Mouse (Mus musculus) liver, embryonic 13.5 days (tissue): ENCODE data around the gene Id3. TPM values are rescaled to one million over a fixed set of nuclear protein-coding genes. Genes with fewer than 3 reads are reported as not detected.

Experiments used
- polyA plus RNA-seq: library from polyadenylated mRNA; unstranded; fragments of >200 nt; fragmentation: Nextera tagmentation; extraction: Ambion mirVana; gene quantifications from 2 replicates; pipeline ENCODE4 v1.2.1, GENCODE M21; 2015

Id3 gene
- polyA plus RNA-seq, 1 experiment from 2014 or later: 51.3 TPM

Other genes with a start within 250 kb of the Id3 start
- 2.5 and 3.0 TPM in 2 replicates for gene Cnr2, start 248.1 kb upstream of the Id3 start, polyA plus RNA-seq
- 18.1 and 21.4 TPM in 2 replicates for gene Fuca1, start 222.8 kb upstream of the Id3 start, polyA plus RNA-seq
- gene Hmgcl, start 197.0 kb upstream of the Id3 start, polyA plus RNA-seq: 71.9 and 73.5 TPM in 2 replicates
- gene Gale, start 179.8 kb upstream of the Id3 start, polyA plus RNA-seq: 35.6 and 35.7 TPM in 2 replicates
- 48.9 and 49.7 TPM in 2 replicates for gene Lypla2, start 170.9 kb upstream of the Id3 start, polyA plus RNA-seq
- gene Pithd1, start 156.2 kb upstream of the Id3 start, polyA plus RNA-seq: 99.8 and 111 TPM in 2 replicates
- 27.7 and 35.1 TPM in 2 replicates for gene Eloa, start 121.7 kb upstream of the Id3 start, polyA plus RNA-seq
- 341 and 377 TPM in 2 replicates for gene Rpl11, start 90.1 kb upstream of the Id3 start, polyA plus RNA-seq
- gene E2f2, start 28.9 kb downstream of the Id3 start, polyA plus RNA-seq: 64.7 and 72.1 TPM in 2 replicates
- gene Asap3, start 62.9 kb downstream of the Id3 start, polyA plus RNA-seq: 1.1 and 1.4 TPM in 2 replicates
- gene Tcea3, start 104.2 kb downstream of the Id3 start, polyA plus RNA-seq: 12.9 and 13.6 TPM in 2 replicates
- 2.6 and 3.6 TPM in 2 replicates for gene Zfp46, start 141.2 kb downstream of the Id3 start, polyA plus RNA-seq
- 68.5 and 73.1 TPM in 2 replicates for gene Hnrnpr, start 167.4 kb downstream of the Id3 start, polyA plus RNA-seq